Mouse (Mus musculus): ENCODE data around the gene Rragc.

DNA sequence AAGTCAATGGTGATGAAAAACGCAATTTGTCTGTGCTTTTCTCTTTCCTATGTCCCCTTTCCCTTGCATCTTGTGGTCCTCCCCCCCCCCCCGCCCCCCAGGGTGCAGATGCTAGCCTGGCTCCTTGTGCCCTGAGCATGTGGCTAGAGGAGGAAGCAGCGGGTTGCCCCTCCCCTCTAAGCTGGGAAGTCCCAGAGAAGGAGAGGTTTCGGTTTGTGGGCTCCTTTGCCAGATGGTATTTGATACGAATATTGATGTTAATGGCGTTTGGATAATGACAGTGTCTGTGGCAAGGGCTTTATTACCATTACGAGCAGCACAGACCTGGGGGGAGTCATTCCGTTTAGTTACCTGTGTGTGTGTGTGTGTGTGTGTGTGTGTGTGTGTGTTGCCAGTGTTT lies 34.8 kb downstream of the Rragc start:
- no peak for TF ChIP-seq POLR2A (IDR thresholded peaks at IDR 0.05; ENCODE audit: low read depth, low read length)
- TF ChIP-seq CTCF (IDR thresholded peaks at IDR 0.05; ENCODE audit: extremely low read depth, insufficient read depth, insufficient read length, insufficient replicate concordance) = no peak

Data from spleen, adult 2 months (tissue).